Mouse (Mus musculus): Measurements from ENCODE around the gene Nlk. TPM values are rescaled to one million over a fixed set of nuclear protein-coding genes. Genes with fewer than 3 reads are reported as not detected.
"Not testable (repeated sequence)": the region's sequence is repeated elsewhere in the genome, so short reads cannot be mapped to it uniquely, and the experiment has no call there.

Nlk gene
- total RNA-seq, 2 experiments from 2014 or later = 16.6 to 19.5 TPM

- ATAC-seq (replicated peaks; ENCODE audit: poor library complexity) = no peak
Measured at GRCm38 (mm10) chr11:78690547-78690946, 6.6 kb downstream of the Nlk start.

- no peak for ATAC-seq (replicated peaks; ENCODE audit: poor library complexity)
Measured at GRCm38 (mm10) chr11:78681058-78681457, 16.1 kb downstream of the Nlk start.

GRCm38 (mm10) chr11:78678761-78679160, 18.4 kb downstream of the Nlk start:
- no peak for ATAC-seq (replicated peaks; ENCODE audit: poor library complexity)

- 0 out of 2 replicates have a peak, but pooled peaks have one; percentile 34 for ATAC-seq (replicated peaks; ENCODE audit: poor library complexity)
Measured at GRCm38 (mm10) chr11:78668647-78669046, 28.5 kb downstream of the Nlk start.

GRCm38 (mm10) chr11:78664853-78665252, 32.3 kb downstream of the Nlk start:
- ATAC-seq (replicated peaks; ENCODE audit: poor library complexity) = no peak

- no peak for ATAC-seq (replicated peaks; ENCODE audit: poor library complexity)
Measured at GRCm38 (mm10) chr11:78663916-78664315, 33.3 kb downstream of the Nlk start.

- no peak for ATAC-seq (replicated peaks; ENCODE audit: poor library complexity)
Measured at GRCm38 (mm10) chr11:78649143-78649542, 48.0 kb downstream of the Nlk start.

GRCm38 (mm10) chr11:78648405-78648804, 48.8 kb downstream of the Nlk start:
- not testable (repeated sequence) for ATAC-seq (replicated peaks; ENCODE audit: poor library complexity)

GRCm38 (mm10) chr11:78643746-78644145, 53.4 kb downstream of the Nlk start:
- no peak for ATAC-seq (replicated peaks; ENCODE audit: poor library complexity)

GRCm38 (mm10) chr11:78642151-78642550, 55.0 kb downstream of the Nlk start:
- ATAC-seq (replicated peaks; ENCODE audit: poor library complexity) = no peak

GRCm38 (mm10) chr11:78641088-78641487, 56.1 kb downstream of the Nlk start:
- no peak for ATAC-seq (replicated peaks; ENCODE audit: poor library complexity)

GRCm38 (mm10) chr11:78632782-78633181, 64.4 kb downstream of the Nlk start:
- ATAC-seq (replicated peaks; ENCODE audit: poor library complexity) = no peak

- no peak for ATAC-seq (replicated peaks; ENCODE audit: poor library complexity)
Measured at GRCm38 (mm10) chr11:78628871-78629270, 68.3 kb downstream of the Nlk start.

- ATAC-seq (replicated peaks; ENCODE audit: poor library complexity) = peak; percentile 54; the same call in 1 of the 2 replicates
Measured at GRCm38 (mm10) chr11:78624377-78624776, 72.8 kb downstream of the Nlk start.

GRCm38 (mm10) chr11:78621926-78622325, 75.2 kb downstream of the Nlk start:
- peak; percentile 26; the same call in 1 of the 2 replicates for ATAC-seq (replicated peaks; ENCODE audit: poor library complexity)

GRCm38 (mm10) chr11:78620179-78620578, 77.0 kb downstream of the Nlk start:
- no peak for ATAC-seq (replicated peaks; ENCODE audit: poor library complexity)

GRCm38 (mm10) chr11:78611273-78611672, 85.9 kb downstream of the Nlk start:
- no peak for ATAC-seq (replicated peaks; ENCODE audit: poor library complexity)

- ATAC-seq (replicated peaks; ENCODE audit: poor library complexity) = no peak
Measured at GRCm38 (mm10) chr11:78609657-78610056, 87.5 kb downstream of the Nlk start.

GRCm38 (mm10) chr11:78604826-78605225, 92.3 kb downstream of the Nlk start:
- no peak for ATAC-seq (replicated peaks; ENCODE audit: poor library complexity)

GRCm38 (mm10) chr11:78602781-78603180, 94.4 kb downstream of the Nlk start:
- ATAC-seq (replicated peaks; ENCODE audit: poor library complexity) = no peak

- ATAC-seq (replicated peaks; ENCODE audit: poor library complexity) = no peak
Measured at GRCm38 (mm10) chr11:78600926-78601590, 96.1 kb downstream of the Nlk start.

GRCm38 (mm10) chr11:78600496-78600895, 96.7 kb downstream of the Nlk start:
- peak; percentile 48 for ATAC-seq (replicated peaks; ENCODE audit: poor library complexity)

GRCm38 (mm10) chr11:78600051-78600450, 97.1 kb downstream of the Nlk start:
- ATAC-seq (replicated peaks; ENCODE audit: poor library complexity) = peak; percentile 92
